Mouse (Mus musculus): ENCODE measurements around the gene Mettl26.

DNA sequence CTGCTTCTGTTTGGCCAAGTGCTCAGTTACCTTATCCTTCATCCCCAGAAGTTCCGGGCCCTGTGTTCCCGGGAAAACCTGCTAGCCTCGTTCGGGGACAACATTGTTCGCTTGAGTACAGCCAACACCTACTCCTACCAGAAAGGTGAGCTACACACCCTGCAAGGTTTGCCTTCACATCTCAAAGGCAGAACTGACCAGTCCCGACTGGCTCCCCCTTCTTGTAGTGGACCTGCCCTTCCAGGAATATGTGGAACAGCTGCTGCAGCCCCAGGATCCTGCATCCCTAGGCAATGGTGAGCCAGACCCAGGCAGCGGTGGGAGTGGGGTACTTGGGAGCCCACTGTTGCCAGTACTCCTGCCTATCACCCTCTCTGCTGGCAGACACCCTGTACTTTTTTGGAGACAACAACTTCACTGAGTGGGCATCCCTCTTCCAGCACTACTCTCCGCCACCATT is 45.3 kb upstream of the Mettl26 start:
- TF ChIP-seq CTCF (IDR thresholded peaks at IDR 0.05) (no peak), EP300 (IDR thresholded peaks at IDR 0.05) (no peak)

Measured in lung, postnatal 0 days (tissue).